ENCODE assay signal across 9 mouse cellular contexts in the genomic region with DNA sequence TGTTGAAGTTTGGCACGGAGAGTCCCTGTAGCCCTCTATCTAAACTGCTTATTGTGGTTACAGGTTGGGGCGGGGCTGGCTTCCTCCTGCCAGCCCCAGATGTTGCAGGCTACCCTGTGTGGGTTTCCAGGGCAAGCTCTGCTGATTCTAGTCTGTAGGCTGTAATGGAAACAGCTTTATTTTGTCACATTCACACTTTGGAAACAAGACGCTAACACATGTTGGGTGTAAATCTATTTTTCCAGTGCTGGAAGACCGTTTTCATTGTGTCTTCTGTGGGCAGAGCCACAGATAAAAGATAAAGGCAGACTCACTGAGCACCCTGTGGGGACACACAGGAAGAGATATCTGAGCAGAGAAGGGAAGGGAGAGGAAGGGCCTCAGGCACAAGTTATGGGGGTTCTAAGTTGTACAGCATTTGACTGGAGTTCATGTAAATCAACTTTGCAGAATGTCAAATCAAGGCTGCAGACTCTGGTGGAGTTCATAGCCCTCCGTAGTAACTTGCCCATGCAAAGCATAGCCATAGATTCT. TPM values are rescaled to one million over a fixed set of nuclear protein-coding genes. Genes with fewer than 3 reads are reported as not detected.
DNase-seq lines count a peak whose midpoint lies in the region; ATAC-seq and TF ChIP-seq lines count a peak whose summit lies in the region.
"Had no signal": no experiment of that assay in that cellular context is flagged by ENCODE, and none has a peak within 500 bp of the region (broad histone marks: within the 10 kb centered on the region; RNA-seq: fewer than 3 reads in every experiment).

No protein-coding gene starts in this region.

- no peak for TF ChIP-seq CTCF in liver, postnatal 0 days (IDR thresholded peaks at IDR 0.05; ENCODE audit: low read depth)

- H3K9me3 ChIP-seq in liver, postnatal 0 days (ENCODE audit: low read length), result no peaks in the 10 kb centered on the region
- H3K9me3 ChIP-seq: hindbrain, embryonic 15.5 days had no signal

- DNase-seq in CD8-positive naive resting alpha-beta T cell, adult 2 months (ENCODE audit: low read depth in 2 of 2, low spot score in 2 of 2), result peak; percentile 55 to 72
- DNase-seq in c-Kit-positive CD71-positive TER-119-positive erythroid progenitor cells, embryonic 14.5 days (ENCODE audit: low spot score), result peak; percentile 41
- peak; percentile 37 for DNase-seq in liver, postnatal 0 days
- DNase-seq in thymus, adult 18-20 months, result peak; percentile 60 to 70
- DNase-seq in Muller cell, postnatal 12 days (ENCODE audit: inconsistent ontology term), result no peak
- no peak for DNase-seq in frontal cortex, adult 2 months (ENCODE audit: extremely low spot score in 1 of 2, low spot score in 1 of 2)
- DNase-seq in urinary bladder, postnatal 10 days (ENCODE audit: low spot score), result no peak
- DNase-seq: lung, adult 2 months had no signal

- H3K9ac ChIP-seq in liver, postnatal 0 days (replicated peaks), result no peak overlapping the region
- H3K9ac ChIP-seq: hindbrain, embryonic 15.5 days had no signal

- peak; percentile 74 for TF ChIP-seq EP300 in liver, postnatal 0 days (IDR thresholded peaks at IDR 0.05; ENCODE audit: low read depth)

- no peaks in the 10 kb centered on the region for H3K27me3 ChIP-seq in liver, postnatal 0 days (ENCODE audit: insufficient read depth, low read length)
- H3K27me3 ChIP-seq: hindbrain, embryonic 15.5 days had no signal

- H3K27ac ChIP-seq in liver, postnatal 0 days (ENCODE audit: low read depth), result peak overlapping the region; percentile 62
- H3K27ac ChIP-seq: hindbrain, embryonic 15.5 days had no signal

- 25% methylated on average over 5 of the region's 5 CpGs for WGBS in liver, postnatal 0 days (ENCODE audit: insufficient replicate concordance)

- ATAC-seq in liver, postnatal 0 days, result peak; percentile 80

- peaks cover 8% of the 10 kb centered on the region for H3K4me1 ChIP-seq in liver, postnatal 0 days (ENCODE audit: insufficient read depth)
- H3K4me1 ChIP-seq: hindbrain, embryonic 15.5 days had no signal

- H3K36me3 ChIP-seq in liver, postnatal 0 days (replicated peaks; ENCODE audit: insufficient read depth, low read length), result no peaks in the 10 kb centered on the region
- H3K36me3 ChIP-seq: hindbrain, embryonic 15.5 days had no signal

- no peak overlapping the region for H3K4me3 ChIP-seq in liver, postnatal 0 days (ENCODE audit: low read depth, low read length)
- H3K4me3 ChIP-seq: hindbrain, embryonic 15.5 days had no signal

- peak overlapping the region; percentile 38; the same call in 1 of the 2 replicates for H3K4me2 ChIP-seq in liver, postnatal 0 days (ENCODE audit: low read depth, low read length)
- H3K4me2 ChIP-seq: hindbrain, embryonic 15.5 days had no signal

RNA-seq across cellular contexts. Expression of a gene that starts 59.8 kb away (rescaled TPM):
- 0.13 and 0.15 TPM in 2 replicates for polyA plus RNA-seq in liver, postnatal 0 days (2015; fragmentation: Nextera tagmentation; extraction: Ambion mirVana)
- polyA plus RNA-seq in frontal cortex, adult 2 months (2012; rRNA removed), result 0.48 and 0.66 TPM in 2 replicates

Comparison
In these comparisons a context has a peak if more than half of its experiments do, and no peak if none do; other contexts are left out.
1. DNase-seq: peak in CD8-positive naive resting alpha-beta T cell, adult 2 months (2 of 2), c-Kit-positive CD71-positive TER-119-positive erythroid progenitor cells, embryonic 14.5 days (single experiment), liver, postnatal 0 days (single experiment) and thymus, adult 18-20 months (2 of 2); none in Muller cell, postnatal 12 days (single experiment), frontal cortex, adult 2 months (0 of 2) and urinary bladder, postnatal 10 days (single experiment).